Mouse (Mus musculus) left cerebral cortex, postnatal 10 days (tissue): ENCODE measurements around the gene Aff1. TPM values are rescaled to one million over a fixed set of nuclear protein-coding genes. Genes with fewer than 3 reads are reported as not detected.

ENCODE experiments used
- DNase-seq, 2 experiments: peaks; one replicate each; pipeline ENCODE4 v3.0.0; 2021 to 2022; ENCODE audit warnings: low spot score in 2 of 2, mixed read lengths in 1 of 2; ENCODE audit errors: extremely low spot score in 1 of 2
- intact Hi-C: fragments of 180-260 bp; cut with DNase I; formaldehyde crosslinking; loops from one replicate; pipeline ENCODE4 v1.15.1; 2025
- total RNA-seq, 2 experiments: library from RNA; stranded (reverse); gene quantifications; 2 replicates each; pipeline ENCODE4 v1.2.3; 2021

The Aff1 gene
- total RNA-seq, 2 experiments from 2014 or later: 5.2 to 8.9 TPM

DNA sequence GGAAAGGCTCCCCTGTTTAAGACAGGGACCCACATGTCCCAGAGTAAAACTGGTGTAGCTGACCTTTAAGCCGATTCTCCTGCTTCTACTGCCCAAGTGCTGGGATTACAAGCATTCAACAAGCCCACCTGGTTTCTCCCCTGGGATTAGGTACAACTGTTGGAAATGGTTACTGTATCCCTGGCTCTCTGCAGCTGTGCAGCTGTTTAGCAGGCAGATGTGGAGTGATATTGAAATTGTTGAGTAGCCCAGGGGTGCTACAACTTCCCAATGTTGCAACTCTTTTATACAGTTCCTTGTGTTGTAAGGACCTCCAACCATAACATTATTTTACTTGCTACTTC is 48.7 kb downstream of the Aff1 start:
- DNase-seq: no peak
- intact Hi-C loops: no loop called here

DNA sequence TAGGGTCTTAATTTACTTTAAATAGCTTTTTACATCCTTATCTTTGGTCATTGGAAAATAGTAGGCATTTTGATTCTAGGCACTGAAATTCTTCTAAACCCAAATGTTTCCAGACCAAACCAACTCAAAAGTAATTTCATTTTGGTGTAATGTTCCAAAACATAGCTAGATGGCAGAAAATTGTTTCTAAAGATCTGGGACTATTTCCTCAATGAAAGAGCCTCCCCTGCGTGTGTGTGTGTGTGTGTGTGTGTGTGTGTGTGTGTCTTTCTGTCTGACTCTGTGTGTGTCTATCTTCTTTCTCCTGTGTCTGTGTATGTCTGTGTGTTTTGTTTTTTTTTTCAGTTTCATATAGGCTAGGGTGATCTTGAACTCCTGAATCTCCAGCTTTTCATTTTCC is 49.3 kb downstream of the Aff1 start:
- intact Hi-C loops: no loop called here
- DNase-seq: no peak

DNA sequence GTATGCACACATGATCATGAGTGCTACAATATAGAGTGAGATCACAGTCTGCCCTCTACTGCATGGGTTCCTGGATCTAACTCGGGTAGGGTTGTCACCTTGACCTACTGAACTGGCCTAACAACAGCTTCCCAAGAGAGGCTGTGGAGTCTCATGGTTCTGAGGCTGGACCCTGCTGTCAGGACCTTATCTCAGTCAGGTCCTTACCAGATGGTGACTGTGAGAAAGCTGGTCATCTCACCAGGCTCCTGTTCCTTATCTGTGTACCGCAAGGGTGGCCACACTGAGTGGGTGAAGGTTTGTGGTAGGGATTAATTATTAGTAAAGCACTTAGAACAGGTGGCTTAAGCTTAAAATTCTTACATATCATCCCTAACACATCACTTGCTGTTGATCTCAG is 49.8 kb downstream of the Aff1 start:
- intact Hi-C loops: no loop called here
- DNase-seq: no peak

DNA sequence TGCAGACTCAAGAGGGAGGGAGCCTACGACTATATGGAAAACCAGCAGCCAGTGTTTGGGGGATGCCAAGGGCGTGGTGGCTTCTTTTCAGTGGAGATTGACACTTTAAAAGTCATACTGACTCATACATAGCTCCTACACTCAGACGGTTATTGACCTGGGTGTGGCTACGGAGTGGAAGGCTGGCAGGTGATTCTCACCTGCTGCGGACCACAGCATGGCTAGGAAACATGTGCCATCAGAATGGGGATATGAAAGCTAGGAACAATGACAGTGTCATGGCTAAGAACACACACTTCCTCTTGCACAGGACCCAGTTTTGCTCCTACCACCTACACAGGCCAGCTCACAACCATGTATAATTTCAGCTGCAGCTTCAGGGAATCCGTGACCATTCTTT is 52.4 kb downstream of the Aff1 start:
- no peak for DNase-seq
- intact Hi-C loops: no loop called here

DNA sequence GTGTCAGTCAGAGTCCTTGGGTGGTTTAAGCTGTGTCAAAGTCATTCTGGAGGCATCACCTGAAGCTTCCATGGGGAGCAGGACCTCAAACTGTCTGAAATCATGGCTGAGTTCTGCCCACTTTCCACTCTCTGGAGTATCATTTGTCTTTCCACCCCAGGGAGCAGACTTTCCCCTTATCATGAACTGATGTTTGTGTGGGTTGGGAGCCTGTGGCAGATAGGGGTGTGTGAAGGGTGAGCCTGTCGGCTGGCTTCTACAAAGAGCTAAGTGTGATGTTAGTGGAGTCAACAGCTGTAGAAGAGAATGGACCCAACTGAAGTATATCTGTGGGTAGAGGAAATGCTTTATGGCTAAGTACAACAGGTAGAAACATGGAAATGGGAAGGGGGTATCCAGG is 53.5 kb downstream of the Aff1 start:
- intact Hi-C loops: loop anchor here (5.0 kb wide), 1 partner anchor 58 kb away; no protein-coding TSS in a partner anchor
- no peak for DNase-seq

- DNase-seq: no peak
- intact Hi-C loops: loop anchor here (5.0 kb wide), 1 partner anchor 59 kb away; no protein-coding TSS in a partner anchor
Observed at GRCm38 (mm10) chr5:103746561-103747085, 54.4 kb downstream of the Aff1 start.

DNA sequence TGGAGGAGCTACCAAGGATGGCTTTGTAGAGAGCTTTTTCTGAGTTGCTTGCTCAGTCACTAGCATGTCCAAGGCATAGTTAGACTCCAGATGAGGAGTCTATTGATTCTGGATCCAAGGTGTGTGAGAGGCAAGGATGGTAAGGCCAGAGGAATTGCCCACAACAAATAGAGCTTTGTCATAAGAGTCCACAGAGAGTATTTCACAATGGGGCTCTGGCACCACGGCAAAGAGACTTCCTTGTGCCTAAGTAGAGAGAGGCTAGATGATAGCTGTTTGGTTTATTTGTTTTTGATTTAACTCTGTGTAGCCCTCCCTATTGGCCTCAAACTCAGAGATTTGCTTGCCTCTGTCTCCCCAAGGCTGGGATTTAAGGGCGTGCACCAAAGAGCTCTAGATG is 54.9 kb downstream of the Aff1 start:
- no peak for DNase-seq
- intact Hi-C loops: loop anchor here (5.0 kb wide), 1 partner anchor 60 kb away; no protein-coding TSS in a partner anchor

DNA sequence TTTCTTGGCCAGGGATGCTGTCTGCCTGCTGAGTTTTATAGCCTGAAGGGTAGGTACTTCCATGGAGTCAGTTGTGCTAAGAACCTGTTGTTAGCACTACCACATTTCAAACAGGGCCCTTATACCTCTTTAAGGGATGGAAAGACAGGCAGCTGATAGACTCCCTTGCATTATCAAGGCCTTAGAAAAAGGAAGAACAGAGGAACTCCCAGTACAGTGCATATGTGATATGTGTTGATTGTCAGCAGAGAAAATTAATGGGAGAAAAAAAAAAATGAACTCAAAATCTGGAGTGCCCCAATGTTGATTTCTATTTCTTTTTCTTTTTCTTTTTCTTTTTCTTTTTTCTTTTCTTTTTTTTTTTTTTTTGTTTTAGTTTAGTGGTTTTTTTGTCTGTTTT is 56.2 kb downstream of the Aff1 start:
- intact Hi-C loops: loop anchor here (5.0 kb wide), 1 partner anchor 61 kb away; no protein-coding TSS in a partner anchor
- no peak for DNase-seq

DNA sequence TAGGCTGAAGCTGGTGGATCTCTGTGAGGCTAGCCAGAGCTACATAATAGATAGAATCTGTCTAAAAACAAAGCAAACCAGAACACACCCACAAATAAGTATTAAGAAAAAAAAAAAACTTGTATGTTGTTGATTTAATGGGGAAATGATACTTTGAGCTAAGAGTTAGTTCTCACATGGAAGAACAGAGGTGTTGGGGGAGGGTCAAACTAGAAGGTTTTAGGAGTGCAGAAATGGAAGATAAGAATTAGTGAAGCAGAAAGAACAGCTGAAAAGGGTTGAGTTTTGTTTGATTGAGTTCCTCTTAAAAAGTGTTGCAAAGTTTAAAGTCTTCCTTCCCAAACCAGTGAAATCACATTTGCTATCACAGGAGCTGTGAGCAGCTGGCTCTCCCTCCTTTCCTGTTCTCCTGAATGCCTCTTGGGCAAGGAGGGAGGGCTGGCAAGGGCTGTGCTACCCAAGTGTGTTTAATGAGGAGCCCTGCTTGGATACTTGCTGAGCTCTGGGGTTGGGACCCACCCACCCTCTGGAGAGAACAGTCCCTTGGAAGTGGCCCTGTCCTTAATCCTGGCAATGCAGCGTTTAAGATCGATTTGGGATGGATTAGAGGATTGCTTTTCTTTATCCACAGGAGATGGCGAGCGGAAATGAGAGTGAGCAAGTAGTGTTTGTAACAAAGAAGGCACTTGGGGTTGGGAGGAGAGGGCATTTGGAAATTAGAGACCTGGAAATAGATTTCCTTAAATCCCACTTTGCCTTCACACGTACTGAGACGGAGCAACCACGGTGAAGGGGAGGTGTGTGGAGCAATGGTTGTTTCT is 57.5 kb downstream of the Aff1 start:
- intact Hi-C loops: loop anchor here (5.0 kb wide), 3 partner anchors 43 to 68 kb away; no protein-coding TSS in a partner anchor
- DNase-seq: no peak

DNA sequence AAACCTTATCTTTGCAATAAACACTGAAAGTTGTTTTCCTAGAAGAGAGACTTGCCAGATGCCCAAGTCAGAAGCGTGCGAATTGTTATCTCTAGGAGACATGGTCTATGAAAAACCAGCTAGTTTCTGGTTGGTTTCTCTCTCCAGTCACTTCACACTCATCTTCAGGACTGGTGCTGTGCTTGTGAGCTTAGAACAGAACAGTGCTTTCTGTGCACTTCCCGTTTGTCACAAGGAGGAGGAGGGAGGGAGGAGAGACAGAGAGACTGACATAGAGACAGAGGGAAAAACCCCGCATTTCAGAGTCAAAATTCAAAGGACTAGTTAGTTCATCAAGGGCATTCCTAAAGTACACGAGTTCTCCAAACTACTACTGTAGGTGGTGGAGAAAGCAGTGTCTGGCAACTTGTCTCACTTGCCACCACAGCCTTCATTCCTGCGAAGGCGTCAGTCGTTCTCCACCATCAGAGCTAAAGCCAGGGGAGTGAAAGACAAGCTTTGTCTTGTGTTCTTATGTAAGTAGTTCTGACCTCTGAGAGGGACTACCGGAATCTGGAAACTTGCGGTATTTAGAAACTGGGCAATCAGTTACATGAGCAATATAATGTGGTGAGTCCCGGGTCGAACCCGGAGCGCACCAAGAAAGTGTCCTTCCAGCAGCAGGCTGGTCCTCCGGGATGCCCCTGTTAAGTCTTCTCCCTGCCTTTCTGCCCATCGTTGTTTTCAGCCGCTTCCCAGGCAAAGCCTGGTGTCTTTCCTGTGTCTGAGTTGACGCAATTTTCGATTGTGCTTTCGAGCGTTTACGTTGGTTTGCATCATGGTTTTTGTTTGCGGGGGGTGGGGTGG is 60.7 kb downstream of the Aff1 start:
- intact Hi-C loops: loop anchor here (5.0 kb wide), 2 partner anchors 39 to 64 kb away; no protein-coding TSS in a partner anchor
- DNase-seq: no peak

GRCm38 (mm10) chr5:103753511-103754329 is 61.5 kb downstream of the Aff1 start:
- DNase-seq: peak; percentile 59 to 95
- intact Hi-C loops: loop anchor here (5.0 kb wide), 2 partner anchors 39 to 64 kb away; no protein-coding TSS in a partner anchor

DNA sequence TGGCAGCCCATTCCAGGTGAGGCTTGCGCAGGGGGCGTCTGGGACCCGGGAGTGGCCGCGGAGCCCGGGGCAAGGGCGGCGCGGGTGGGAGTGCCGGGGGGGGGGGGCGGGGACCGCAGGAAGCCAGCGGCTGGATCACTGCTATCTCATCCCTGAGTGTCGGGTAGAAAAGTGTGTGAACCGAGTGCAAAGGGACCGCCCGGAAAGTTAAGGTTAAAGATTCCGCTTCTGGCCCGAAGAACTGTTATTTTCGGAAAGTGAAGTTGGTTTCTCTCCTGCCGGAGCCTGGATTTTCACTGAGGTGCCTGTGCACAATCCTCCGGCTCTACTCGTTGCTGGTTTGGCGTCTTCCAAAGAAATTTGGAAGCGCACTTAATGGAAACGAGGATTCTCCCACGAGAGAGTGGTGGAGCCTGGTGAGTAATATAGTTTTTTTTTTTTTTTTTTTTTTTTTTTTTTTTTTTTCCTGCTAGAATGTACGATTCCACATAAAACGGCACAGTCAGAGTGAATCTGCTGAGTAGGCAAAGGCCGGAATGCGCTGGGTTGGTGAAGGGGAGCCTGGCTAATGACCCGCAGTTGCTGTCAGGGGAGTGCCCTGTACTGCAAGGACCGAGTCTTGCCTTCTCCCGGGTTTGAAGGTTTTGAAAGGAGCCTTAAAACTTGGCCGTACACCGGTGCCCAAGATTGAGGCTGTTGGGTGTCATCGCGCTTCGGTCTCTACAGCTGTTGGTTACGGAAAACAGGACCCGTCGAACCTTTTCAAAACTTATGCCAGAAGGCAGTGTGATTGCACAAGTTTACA is 62.4 kb downstream of the Aff1 start:
- DNase-seq: peak in 1 of 2 experiments; percentile 51
- intact Hi-C loops: loop anchor here (5.0 kb wide), 2 partner anchors 38 to 63 kb away; no protein-coding TSS in a partner anchor

DNA sequence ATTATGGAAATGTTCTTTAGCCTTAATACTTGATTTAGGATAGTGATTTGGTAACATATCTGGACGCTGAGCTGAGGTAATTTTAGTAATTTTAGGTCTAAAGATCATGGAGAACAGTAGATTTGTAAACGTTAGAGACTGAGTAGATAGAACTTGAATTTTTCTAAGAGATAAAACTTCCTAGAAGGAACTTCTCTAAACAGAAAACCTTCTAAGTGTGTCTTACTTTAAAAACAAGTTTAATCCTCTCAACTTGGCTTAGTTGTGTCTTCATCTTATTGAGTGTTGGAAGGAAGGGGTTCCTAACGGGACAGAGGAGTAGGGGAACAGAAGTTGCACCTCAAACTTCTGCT is 62.9 kb downstream of the Aff1 start:
- intact Hi-C loops: no loop called here
- DNase-seq: no peak

DNA sequence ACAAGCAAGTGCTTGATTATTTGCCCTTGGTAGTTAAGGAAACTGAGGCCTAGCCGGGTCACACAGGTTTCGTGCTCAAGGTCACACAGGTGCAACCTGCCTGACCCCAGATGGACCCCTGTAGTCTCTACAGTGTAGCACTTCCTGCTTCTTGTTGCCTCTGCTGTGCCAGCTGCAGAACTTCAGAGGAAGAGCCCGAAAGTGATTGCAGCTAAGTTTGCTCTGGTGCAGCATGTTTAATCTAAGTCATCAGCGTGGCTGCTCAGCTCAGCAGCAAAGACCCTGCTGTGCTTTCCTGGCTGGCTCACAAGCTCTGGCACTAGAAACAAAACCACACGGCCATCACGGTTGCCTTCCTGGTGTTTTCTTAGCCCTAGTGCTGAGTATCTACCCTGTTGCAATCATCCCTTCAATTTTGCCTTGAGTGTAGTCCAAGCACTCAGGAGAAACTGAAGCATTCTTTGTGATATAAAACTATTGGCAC is 64.1 kb downstream of the Aff1 start:
- no peak for DNase-seq
- intact Hi-C loops: no loop called here

GRCm38 (mm10) chr5:103758491-103758890 is 66.3 kb downstream of the Aff1 start:
- DNase-seq: no peak
- intact Hi-C loops: no loop called here

GRCm38 (mm10) chr5:103759489-103760424 is 67.6 kb downstream of the Aff1 start:
- DNase-seq: no peak
- intact Hi-C loops: no loop called here
